Mouse (Mus musculus) forebrain, embryonic 14.5 days (tissue): Measurements from ENCODE around the gene Enox1. TPM values are rescaled to one million over a fixed set of nuclear protein-coding genes. Genes with fewer than 3 reads are reported as not detected.

Experiments
- ATAC-seq: fragments of 200-750 bp; cut with Nextera tagmentation; 2 replicates; pipeline ENCODE4 v1.8.0; 2017; ENCODE audit warnings: mild to moderate bottlenecking, moderate library complexity
- DNase-seq: peaks from one replicate; pipeline ENCODE4 v3.0.0-alpha.2; 2015; ENCODE audit warnings: low spot score
- H3K27ac ChIP-seq: fragments of 300-500 bp; sonication (generic); 2 replicates; pipeline ENCODE4 v1.5.1; 2014; ENCODE audit warnings: low read depth, mild to moderate bottlenecking, control low read depth, low read length, moderate library complexity
- H3K27me3 ChIP-seq: fragments of 300-500 bp; sonication (generic); replicated peaks from 2 replicates; pipeline ENCODE4 v1.6.1; 2014; ENCODE audit warnings: low read length, control low read depth, mixed read lengths; ENCODE audit not compliant: control insufficient read depth, insufficient read depth
- H3K36me3 ChIP-seq: fragments of 300-500 bp; sonication (generic); 2 replicates; pipeline ENCODE4 v1.6.1; 2014; ENCODE audit warnings: low read length, control low read depth; ENCODE audit not compliant: control insufficient read depth, insufficient read depth
- H3K4me1 ChIP-seq: fragments of 300-500 bp; sonication (generic); 2 replicates; pipeline ENCODE4 v1.6.1; 2014; ENCODE audit warnings: antibody characterized with exemption, low read length, control low read depth; ENCODE audit not compliant: control insufficient read depth, insufficient read depth
- H3K4me2 ChIP-seq: fragments of 300-500 bp; sonication (generic); 2 replicates; pipeline ENCODE4 v1.6.1; 2014; ENCODE audit warnings: mild to moderate bottlenecking, control low read depth, low read length
- H3K4me3 ChIP-seq: fragments of 300-500 bp; sonication (generic); 2 replicates; pipeline ENCODE4 v1.5.1; 2014; ENCODE audit warnings: low read depth, low read length, control low read depth
- H3K9ac ChIP-seq: fragments of 300-500 bp; sonication (generic); 2 replicates; pipeline ENCODE4 v1.6.1; 2014; ENCODE audit warnings: mild to moderate bottlenecking, low read length, control low read depth, moderate library complexity
- H3K9me3 ChIP-seq: fragments of 300-500 bp; sonication (generic); replicated peaks from 2 replicates; pipeline ENCODE4 v1.6.1; 2016; ENCODE audit warnings: low read length, control low read depth, mixed read lengths; ENCODE audit not compliant: control insufficient read depth
- WGBS: fragments of 180-500 bp; shearing (Covaris S2); extraction: QIAGEN DNeasy Blood & Tissue Kit; methylation state at CpG from one replicate; pipeline ENCODE4 v1.1.7; 2014; 5-methylcytosine and 5-hydroxymethylcytosine counted together
- polyA plus RNA-seq: library from polyadenylated mRNA; unstranded; fragments of >200 nt; fragmentation: Nextera tagmentation; extraction: Ambion mirVana; gene quantifications from 2 replicates; pipeline ENCODE4 v1.2.1, GENCODE M21; 2014

The Enox1 gene
- polyA plus RNA-seq, 1 experiment from 2014 or later, result 28.0 TPM

- Histone ChIP-seq H3K4me2 (no peak overlapping the region), H3K4me1 (no peaks in the 10 kb centered on the region), H3K4me3 (no peak overlapping the region), H3K27ac (no peak overlapping the region), H3K27me3 (no peaks in the 10 kb centered on the region), H3K9ac (no peak overlapping the region), H3K9me3 (no peaks in the 10 kb centered on the region), H3K36me3 (no peaks in the 10 kb centered on the region)
- no peak for DNase-seq
- ATAC-seq, result no peak
- WGBS, result 75% methylated on average over 4 of the region's 4 CpGs
Measured at GRCm38 (mm10) chr14:77473501-77473900, 316.9 kb downstream of the Enox1 start.

- ATAC-seq, result no peak
- WGBS, result 64% methylated on average over 5 of the region's 5 CpGs
Measured at GRCm38 (mm10) chr14:77474026-77474425, 317.5 kb downstream of the Enox1 start.

GRCm38 (mm10) chr14:77475134-77475820, 318.7 kb downstream of the Enox1 start:
- H3K27ac ChIP-seq, result no peak overlapping the region
- DNase-seq (no peak), ATAC-seq (no peak)
- H3K4me2 ChIP-seq, result no peak overlapping the region
- H3K4me3 ChIP-seq, result no peak overlapping the region
- H3K36me3 ChIP-seq, result no peaks in the 10 kb centered on the region
- H3K9me3 ChIP-seq, result no peaks in the 10 kb centered on the region
- H3K27me3 ChIP-seq, result no peaks in the 10 kb centered on the region
- no peaks in the 10 kb centered on the region for H3K4me1 ChIP-seq
- no peak overlapping the region for H3K9ac ChIP-seq
- WGBS, result 88% methylated on average over 11 of the region's 11 CpGs

More at GRCm38 (mm10) chr14:77474026-77474425, 317.5 kb downstream of the Enox1 start:
- Histone ChIP-seq H3K27ac (no peak overlapping the region), H3K36me3 (no peaks in the 10 kb centered on the region), H3K4me1 (no peaks in the 10 kb centered on the region), H3K9ac (no peak overlapping the region), H3K9me3 (no peaks in the 10 kb centered on the region), H3K4me2 (no peak overlapping the region), H3K4me3 (no peak overlapping the region), H3K27me3 (no peaks in the 10 kb centered on the region)
- DNase-seq, result no peak

GRCm38 (mm10) chr14:77477704-77478103, 321.1 kb downstream of the Enox1 start:
- Histone ChIP-seq H3K4me2 (no peak overlapping the region), H3K27ac (no peak overlapping the region), H3K36me3 (no peaks in the 10 kb centered on the region), H3K27me3 (no peaks in the 10 kb centered on the region), H3K9me3 (no peaks in the 10 kb centered on the region), H3K4me3 (no peak overlapping the region), H3K9ac (no peak overlapping the region), H3K4me1 (no peaks in the 10 kb centered on the region)
- no peak for DNase-seq
- no peak for ATAC-seq
- WGBS, result 85% methylated on average over 4 of the region's 4 CpGs

- H3K4me2 ChIP-seq, result no peak overlapping the region
- no peak overlapping the region for H3K9ac ChIP-seq
- WGBS, result 86% methylated on average over 7 of the region's 7 CpGs
- no peaks in the 10 kb centered on the region for H3K4me1 ChIP-seq
- no peaks in the 10 kb centered on the region for H3K27me3 ChIP-seq
- ATAC-seq (peak; percentile 48; the same call in 1 of the 2 replicates), DNase-seq (no peak)
- H3K4me3 ChIP-seq, result no peak overlapping the region
- H3K36me3 ChIP-seq, result no peaks in the 10 kb centered on the region
- no peaks in the 10 kb centered on the region for H3K9me3 ChIP-seq
- H3K27ac ChIP-seq, result no peak overlapping the region
Measured at GRCm38 (mm10) chr14:77478210-77478609, 321.6 kb downstream of the Enox1 start.

GRCm38 (mm10) chr14:77478692-77479091, 322.1 kb downstream of the Enox1 start:
- Histone ChIP-seq H3K27me3 (no peaks in the 10 kb centered on the region), H3K9ac (no peak overlapping the region), H3K9me3 (no peaks in the 10 kb centered on the region), H3K4me1 (no peaks in the 10 kb centered on the region), H3K4me3 (no peak overlapping the region), H3K36me3 (no peaks in the 10 kb centered on the region), H3K27ac (no peak overlapping the region), H3K4me2 (no peak overlapping the region)
- peak; percentile 46; the same call in 1 of the 2 replicates for ATAC-seq
- 88% methylated on average over 8 of the region's 8 CpGs for WGBS
- DNase-seq, result no peak

- H3K9ac ChIP-seq, result no peak overlapping the region
- H3K36me3 ChIP-seq, result no peaks in the 10 kb centered on the region
- no peaks in the 10 kb centered on the region for H3K27me3 ChIP-seq
- ATAC-seq (no peak), DNase-seq (no peak)
- no peaks in the 10 kb centered on the region for H3K9me3 ChIP-seq
- no peak overlapping the region for H3K4me2 ChIP-seq
- WGBS, result 55% methylated on average over 15 of the region's 15 CpGs
- H3K4me1 ChIP-seq, result no peaks in the 10 kb centered on the region; the same call in 1 of the 2 replicates
- H3K4me3 ChIP-seq, result no peak overlapping the region
- no peak overlapping the region for H3K27ac ChIP-seq
Measured at GRCm38 (mm10) chr14:77483076-77483475, 326.5 kb downstream of the Enox1 start.

GRCm38 (mm10) chr14:77484951-77485447, 328.4 kb downstream of the Enox1 start:
- Histone ChIP-seq H3K27ac (no peak overlapping the region), H3K36me3 (no peaks in the 10 kb centered on the region), H3K4me1 (no peaks in the 10 kb centered on the region; the same call in 1 of the 2 replicates), H3K27me3 (no peaks in the 10 kb centered on the region), H3K9me3 (no peaks in the 10 kb centered on the region), H3K9ac (no peak overlapping the region), H3K4me2 (no peak overlapping the region), H3K4me3 (no peak overlapping the region)
- ATAC-seq (no peak), DNase-seq (peak; percentile 27)
- WGBS, result 85% methylated on average over 8 of the region's 8 CpGs

GRCm38 (mm10) chr14:77490699-77491098, 334.1 kb downstream of the Enox1 start:
- Histone ChIP-seq H3K9ac (no peak overlapping the region), H3K36me3 (no peaks in the 10 kb centered on the region), H3K4me2 (no peak overlapping the region), H3K27me3 (no peaks in the 10 kb centered on the region), H3K4me3 (no peak overlapping the region), H3K9me3 (no peaks in the 10 kb centered on the region), H3K4me1 (no peaks in the 10 kb centered on the region; the same call in 1 of the 2 replicates), H3K27ac (no peak overlapping the region)
- 94% methylated on average over 6 of the region's 6 CpGs for WGBS
- ATAC-seq (no peak), DNase-seq (no peak)
